Mouse (Mus musculus): ENCODE measurements around the gene Cxcl1.
A peak's percentile ranks its signal among the peaks of the same experiment; 100 is the strongest.
"Not testable (repeated sequence)": the region's sequence is repeated elsewhere in the genome, so short reads cannot be mapped to it uniquely, and the experiment has no call there.

Cxcl1 gene

DNA sequence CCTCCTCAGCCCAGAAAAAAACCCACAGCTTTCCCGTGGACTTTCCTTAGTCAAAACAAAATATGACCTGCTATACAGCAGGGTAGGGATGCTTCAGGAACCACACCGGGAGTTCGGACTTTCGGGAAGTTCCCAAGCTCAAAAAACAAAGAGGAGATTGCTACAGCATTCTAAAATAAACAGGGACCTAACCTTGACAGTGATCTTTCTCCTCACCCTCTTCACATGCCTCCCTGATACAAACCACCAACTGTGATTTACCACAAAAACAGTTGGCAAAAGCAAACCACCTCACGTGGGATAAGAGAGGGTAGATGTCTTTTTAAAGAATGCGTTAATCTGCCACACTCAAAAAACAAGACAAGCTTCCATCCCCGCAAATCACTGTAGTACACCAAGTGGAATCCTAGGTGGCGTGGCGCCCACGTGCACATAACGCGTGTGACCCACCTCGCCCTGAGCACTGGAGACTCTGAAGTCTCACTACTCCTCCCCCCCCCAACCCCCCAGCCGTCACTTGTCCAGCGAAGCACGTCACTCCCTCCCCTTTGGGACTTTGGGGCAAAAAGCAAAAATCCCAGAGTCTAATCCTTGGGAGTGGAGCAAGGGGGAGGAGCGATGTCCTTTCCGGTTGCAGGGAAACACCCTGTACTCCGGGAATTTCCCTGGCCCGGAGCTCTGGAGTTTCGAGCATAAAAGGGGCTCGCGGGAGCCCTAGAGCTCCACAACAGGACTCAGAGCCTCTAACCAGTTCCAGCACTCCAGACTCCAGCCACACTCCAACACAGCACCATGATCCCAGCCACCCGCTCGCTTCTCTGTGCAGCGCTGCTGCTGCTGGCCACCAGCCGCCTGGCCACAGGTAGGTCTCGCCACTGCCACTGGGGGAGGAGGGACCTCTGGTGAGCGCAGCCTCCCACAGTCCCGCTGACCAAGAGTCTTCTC lies at the start of gene Cxcl1:
Gene Cxcl1, plus strand, starts transcription at position 723 of the 945 bp plus-strand sequence.
- peak; percentile 28 to 36 for DNase-seq (ENCODE audit: low spot score in 2 of 2)

GRCm38 (mm10) chr5:90843891-90844290 lies 47.1 kb upstream of the Cxcl1 start:
- DNase-seq (ENCODE audit: low spot score in 2 of 2), result no peak

DNA sequence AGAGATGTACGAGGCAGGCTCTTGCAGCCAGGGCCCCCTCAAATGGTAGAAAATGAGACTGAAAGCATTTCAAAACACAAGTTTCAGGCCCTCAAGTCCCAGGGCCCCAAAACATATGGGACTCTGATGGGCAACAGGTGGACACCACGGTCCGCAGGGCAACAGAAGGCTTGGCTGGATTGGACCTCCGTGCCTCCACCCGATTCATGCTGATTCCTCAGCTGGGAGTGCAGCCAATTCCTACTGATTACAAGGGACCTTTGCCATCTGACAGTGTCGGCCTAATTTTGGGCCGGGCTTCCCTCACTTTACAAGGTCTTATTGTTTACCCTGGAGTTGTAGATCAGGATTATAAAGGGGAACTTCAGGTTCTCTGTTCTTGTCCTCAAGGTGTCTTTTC lies 40.9 kb upstream of the Cxcl1 start:
- not testable (repeated sequence) for DNase-seq (ENCODE audit: low spot score in 2 of 2)

GRCm38 (mm10) chr5:90851391-90851790 lies 39.6 kb upstream of the Cxcl1 start:
- not testable (repeated sequence) for DNase-seq (ENCODE audit: low spot score in 2 of 2)

- no peak for DNase-seq (ENCODE audit: low spot score in 2 of 2)
These were observed 37.8 kb upstream of the Cxcl1 start for GRCm38 (mm10) chr5:90853206-90853605.

GRCm38 (mm10) chr5:90855308-90856230 lies 35.5 kb upstream of the Cxcl1 start:
- DNase-seq (ENCODE audit: low spot score in 2 of 2), result no peak

GRCm38 (mm10) chr5:90857463-90857862 lies 33.6 kb upstream of the Cxcl1 start:
- DNase-seq (ENCODE audit: low spot score in 2 of 2), result no peak

DNA sequence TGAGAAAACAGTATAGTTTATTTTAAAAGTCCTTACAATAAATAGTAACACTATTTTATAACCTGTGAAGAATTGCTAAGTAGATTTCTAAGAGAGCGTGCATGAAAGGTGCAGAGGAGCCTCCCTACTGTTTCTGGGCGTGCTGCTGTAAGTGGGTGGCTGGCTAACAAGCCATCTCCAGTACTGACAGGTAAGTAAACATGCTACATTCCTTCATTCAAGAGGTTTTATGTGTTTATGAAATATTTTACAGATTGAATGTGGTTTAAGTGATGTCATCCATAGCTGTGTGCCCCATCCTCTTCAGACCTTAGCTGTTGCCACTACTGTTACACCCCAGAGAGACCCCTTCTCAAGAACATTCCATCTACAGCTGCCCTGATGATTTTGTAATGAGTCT lies 32.6 kb upstream of the Cxcl1 start:
- no peak for DNase-seq (ENCODE audit: low spot score in 2 of 2)

- DNase-seq (ENCODE audit: low spot score in 2 of 2), result no peak
These were observed 32.0 kb upstream of the Cxcl1 start for GRCm38 (mm10) chr5:90859031-90859430.

DNA sequence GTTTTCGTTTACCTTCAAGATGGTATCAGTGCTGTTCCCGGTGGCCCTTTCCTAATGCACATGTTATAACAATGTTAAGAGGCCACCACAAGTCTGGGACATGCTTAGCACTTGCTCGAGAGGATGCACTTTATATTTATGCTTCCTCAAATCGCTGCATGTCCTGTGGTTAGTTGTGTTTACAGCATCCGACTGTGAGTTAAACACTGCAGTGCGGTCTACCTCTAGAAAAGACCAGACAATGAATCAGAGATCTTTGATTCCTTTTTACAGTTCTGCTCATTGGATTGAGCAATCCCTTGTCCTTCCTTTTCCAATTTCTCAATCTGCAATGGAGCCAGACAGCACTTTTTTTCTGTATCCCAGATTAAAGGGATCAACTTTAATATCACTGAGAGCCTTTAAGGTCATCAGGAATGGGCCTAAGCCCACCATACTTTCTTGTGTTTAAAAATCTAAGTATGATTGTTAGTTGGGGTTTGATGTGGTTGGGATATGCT lies 29.1 kb upstream of the Cxcl1 start:
- DNase-seq (ENCODE audit: low spot score in 2 of 2), result no peak

DNA sequence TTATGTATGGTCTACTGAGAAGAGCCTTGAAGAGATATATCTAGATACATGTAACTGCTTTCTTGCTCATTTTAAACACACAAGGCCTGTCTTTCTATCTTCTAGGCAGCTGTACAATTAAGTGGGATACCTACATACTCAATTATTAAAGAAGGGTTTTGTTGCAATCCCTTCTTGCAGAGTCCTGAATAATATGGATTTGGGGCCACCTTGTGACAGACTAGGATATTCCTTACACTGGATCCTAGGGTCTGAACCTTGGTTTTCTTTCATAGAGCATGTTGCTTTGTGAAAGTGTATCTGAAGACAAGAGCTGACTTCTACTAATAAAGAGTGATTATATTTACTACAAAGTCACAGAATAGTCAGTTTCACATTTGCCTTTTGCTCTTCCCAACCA lies 24.3 kb upstream of the Cxcl1 start:
- DNase-seq (ENCODE audit: low spot score in 2 of 2), result no peak

DNA sequence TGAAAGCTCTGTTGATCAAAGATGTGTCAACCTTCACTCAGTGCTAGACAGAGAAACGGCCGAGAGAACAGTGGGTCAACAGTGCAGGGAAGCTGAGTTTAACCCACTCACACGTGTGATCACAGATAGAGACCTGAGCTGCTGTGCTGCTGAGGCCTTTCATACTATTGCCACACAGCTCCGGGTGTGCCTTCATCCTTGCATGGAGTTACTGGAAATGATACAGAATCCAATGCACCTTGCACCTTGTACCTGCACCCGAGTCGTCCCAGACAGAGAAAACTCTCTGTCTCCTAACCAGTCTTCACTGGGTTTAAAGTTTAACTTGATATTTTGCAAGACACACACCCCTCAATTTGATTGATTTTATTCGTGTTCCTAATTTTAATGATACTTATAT lies 18.7 kb upstream of the Cxcl1 start:
- DNase-seq (ENCODE audit: low spot score in 2 of 2), result no peak

- no peak for DNase-seq (ENCODE audit: low spot score in 2 of 2)
These were observed 15.0 kb upstream of the Cxcl1 start for GRCm38 (mm10) chr5:90876045-90876444.

DNA sequence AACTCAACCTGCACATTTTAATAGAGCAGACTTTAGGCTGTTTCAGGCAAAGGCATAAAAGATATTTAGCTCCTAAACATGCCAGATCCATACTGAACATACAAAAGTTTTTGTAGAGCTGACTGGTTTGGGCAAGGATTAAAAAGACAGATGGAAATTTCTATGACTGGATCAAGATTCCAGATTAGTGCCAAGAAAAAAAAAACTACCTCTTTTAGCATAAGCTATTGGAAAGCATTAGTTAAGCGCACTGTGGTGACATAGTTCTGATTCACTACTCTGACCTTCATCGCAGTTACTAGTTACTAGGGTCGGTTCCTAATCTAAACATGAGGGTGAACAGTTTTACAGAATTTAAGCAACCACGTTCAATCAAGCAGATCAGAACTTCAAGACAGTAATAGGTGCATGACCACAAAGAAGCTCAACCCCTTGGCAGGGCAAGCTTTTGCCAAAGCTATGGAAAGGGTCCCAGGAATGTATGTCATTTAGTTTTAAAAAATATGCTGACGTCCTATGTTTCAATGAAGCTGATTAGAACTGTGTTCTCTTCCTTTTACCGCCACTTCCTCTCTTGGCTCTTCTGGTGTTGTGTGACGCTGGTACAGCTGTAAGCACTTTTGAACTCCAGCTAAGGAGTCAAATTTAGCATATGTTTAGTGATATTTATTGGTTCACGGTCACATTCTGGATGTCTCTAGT lies 14.4 kb upstream of the Cxcl1 start:
- DNase-seq (ENCODE audit: low spot score in 2 of 2), result no peak

GRCm38 (mm10) chr5:90877173-90877512 lies 13.9 kb upstream of the Cxcl1 start:
- no peak for DNase-seq (ENCODE audit: low spot score in 2 of 2)

DNA sequence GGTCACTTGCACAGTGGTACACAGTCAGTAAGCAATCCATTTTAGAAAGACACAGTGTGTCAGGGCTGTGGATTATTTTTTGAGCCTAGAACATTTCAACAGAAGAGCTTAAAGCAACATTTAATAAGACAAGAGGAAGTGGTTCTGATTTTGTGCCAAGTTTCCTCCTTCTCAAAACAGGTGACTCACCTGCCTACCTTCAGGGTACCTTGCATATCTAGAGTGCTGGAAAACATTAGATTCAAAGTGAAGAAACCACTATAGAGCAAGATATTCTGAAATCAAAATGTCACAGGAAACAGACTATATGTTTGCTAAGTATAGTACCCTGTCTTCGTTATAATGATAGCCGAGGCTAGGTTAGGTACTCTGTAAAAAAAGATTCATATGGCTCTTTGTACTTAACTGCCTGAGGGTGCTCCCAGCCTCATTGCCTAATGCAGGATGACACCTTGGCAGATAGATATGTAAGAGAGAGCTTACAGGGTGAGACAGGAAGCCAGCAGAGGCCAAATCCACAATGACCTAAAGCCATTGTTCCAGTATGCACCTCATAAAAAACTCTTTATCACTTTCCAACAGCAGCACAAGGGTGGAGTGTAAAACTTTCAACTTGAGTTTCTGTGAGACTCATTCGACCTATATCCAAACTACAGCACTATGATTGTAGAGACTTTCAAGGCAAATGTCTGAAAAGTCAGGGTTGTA lies 11.6 kb upstream of the Cxcl1 start:
- DNase-seq (ENCODE audit: low spot score in 2 of 2), result no peak

DNA sequence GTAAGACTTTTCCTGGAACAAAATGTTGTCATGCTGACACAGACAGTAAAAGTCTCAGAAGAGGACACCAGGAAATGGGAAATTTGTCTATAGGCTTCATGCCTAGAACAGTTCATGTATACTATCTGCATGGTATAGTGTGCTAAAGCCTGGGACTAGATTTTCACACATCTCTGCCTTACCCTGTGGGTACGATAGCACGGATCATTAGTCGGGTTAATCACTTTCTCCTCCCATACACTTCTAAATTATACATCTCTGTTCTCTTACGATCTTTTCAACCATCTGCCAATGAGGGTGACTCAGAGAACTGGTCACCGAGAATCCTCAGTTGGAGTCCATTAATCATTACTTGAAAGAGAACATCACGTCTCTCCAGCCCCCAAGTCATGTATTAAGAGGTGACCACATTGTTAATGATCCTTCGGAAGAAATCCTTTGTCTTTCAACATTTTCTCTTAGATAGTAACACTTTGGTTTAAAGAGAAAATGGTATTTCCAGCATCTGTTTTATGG lies 10.6 kb upstream of the Cxcl1 start:
- no peak for DNase-seq (ENCODE audit: low spot score in 2 of 2)

DNA sequence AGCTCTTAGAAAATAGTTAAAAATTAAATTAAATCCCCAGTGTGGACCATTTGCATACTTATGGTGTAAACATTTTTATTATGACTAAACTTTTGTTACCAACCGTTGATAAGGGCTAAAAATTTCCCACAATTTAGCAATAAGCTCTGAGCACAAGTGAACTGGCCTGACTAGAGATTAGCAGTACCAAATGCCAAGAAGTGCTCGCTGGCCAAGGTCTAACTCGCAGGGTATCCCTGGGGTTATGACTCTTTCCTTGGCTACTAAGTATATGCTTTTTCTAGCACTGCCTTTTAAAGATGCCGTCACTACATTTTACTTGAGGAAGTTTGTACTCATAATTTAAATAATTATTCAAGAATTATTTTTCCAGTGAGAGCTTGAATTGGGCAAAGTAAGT lies 10.0 kb upstream of the Cxcl1 start:
- DNase-seq (ENCODE audit: low spot score in 2 of 2), result no peak

DNA sequence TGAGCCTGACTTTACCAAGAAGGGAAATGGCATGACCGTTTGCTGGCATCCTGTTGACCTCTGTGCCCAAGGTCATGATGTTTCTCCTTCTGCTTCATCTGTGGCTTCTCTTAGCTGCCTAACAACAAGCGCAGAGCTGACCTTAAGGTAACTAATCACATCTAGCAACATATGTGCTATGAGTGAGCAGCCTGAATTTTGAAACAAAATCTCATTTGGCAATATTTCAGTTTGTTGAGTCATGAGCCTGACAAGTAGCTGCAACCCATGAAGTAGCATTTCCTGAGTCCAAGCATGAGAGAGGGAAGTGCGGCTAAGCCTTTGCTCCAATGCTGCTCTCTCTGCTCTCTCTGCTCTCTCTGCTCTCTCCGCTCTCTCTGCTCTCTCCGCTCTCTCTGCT lies 9.4 kb upstream of the Cxcl1 start:
- no peak for DNase-seq (ENCODE audit: low spot score in 2 of 2)

DNA sequence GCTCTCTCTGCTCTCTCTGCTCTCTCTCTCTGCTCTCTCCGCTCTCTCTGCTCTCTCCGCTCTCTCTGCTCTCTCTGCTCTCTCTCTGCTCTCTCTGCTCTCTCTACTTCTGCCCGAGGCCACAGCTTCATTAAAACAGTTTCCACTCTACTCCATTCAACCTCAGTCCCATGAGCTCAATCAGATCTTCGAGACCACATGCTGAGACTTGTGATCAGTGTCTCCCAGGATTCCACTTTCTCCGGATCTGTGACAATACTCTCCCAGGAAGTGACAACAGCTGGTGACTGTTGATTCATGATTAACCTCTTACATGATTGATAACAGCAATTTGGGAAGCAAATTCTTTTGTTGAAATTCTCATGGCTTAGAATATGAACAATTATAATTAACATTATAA lies 8.9 kb upstream of the Cxcl1 start:
- no peak for DNase-seq (ENCODE audit: low spot score in 2 of 2)

GRCm38 (mm10) chr5:90884628-90885242 lies 6.3 kb upstream of the Cxcl1 start:
- DNase-seq (ENCODE audit: low spot score in 2 of 2), result no peak

Measured in right cerebral cortex, postnatal 10 days (tissue).